Mouse (Mus musculus) CH12.LX (cell line): ENCODE results near the gene Hdac9.

Experiments used
- CTCF ChIP-seq, 2 experiments: IDR thresholded peaks in 1 of 2; conservative IDR thresholded peaks in 1 of 2; 2 replicates each; pipeline ENCODE4 v1.5.1; 2011 to 2012; ENCODE audit warnings: low read depth in 2 of 2, low read length in 2 of 2, improper control_type of control experiment in 1 of 2, inconsistent platforms in 1 of 2, mild to moderate bottlenecking in 1 of 2, moderate library complexity in 1 of 2
- JUN ChIP-seq: IDR thresholded peaks from 2 replicates; pipeline ENCODE4 v1.6.1; 2011; ENCODE audit warnings: low read depth, mild to moderate bottlenecking, low read length, improper control_type of control experiment, moderate library complexity; ENCODE audit not compliant: insufficient read depth

DNA sequence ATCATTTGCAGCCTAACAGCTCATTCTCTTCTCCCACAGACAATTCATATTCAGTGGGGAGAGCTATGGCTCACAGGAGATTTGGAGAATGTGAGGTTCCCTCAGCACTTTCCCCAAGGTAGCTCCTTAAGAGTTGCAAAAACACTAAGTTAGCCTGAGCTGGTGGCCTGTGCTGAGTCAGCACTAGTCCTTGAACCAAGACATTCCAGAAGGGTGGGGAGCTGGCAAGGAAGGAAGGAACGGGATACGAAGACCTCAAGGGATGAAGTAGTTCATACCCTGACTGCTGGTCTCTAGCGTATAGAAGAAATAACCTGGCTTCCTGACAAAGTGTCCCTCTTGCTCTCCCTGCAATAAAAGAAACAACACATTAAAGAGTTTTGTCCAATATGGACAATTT lies 268.1 kb downstream of the Hdac9 start:
- no peak for TF ChIP-seq CTCF (conservative IDR thresholded peaks at IDR 0.05 in 1 of 2, IDR thresholded peaks at IDR 0.05 in 1 of 2; ENCODE audit: low read depth in 2 of 2, low read length in 2 of 2)
- TF ChIP-seq JUN: no peak
